Mouse (Mus musculus): Measurements from ENCODE around the gene Slc12a5.
A peak's percentile ranks its signal among the peaks of the same experiment; 100 is the strongest.

Slc12a5 gene

GRCm38 (mm10) chr2:164979749-164980148, 19.1 kb downstream of the Slc12a5 start:
- DNase-seq (ENCODE audit: low spot score in 2 of 2): no peak

- no peak for DNase-seq (ENCODE audit: low spot score in 2 of 2)
Observed at GRCm38 (mm10) chr2:164985962-164986361, 25.4 kb downstream of the Slc12a5 start.

GRCm38 (mm10) chr2:164986371-164987027, 25.9 kb downstream of the Slc12a5 start:
- no peak for DNase-seq (ENCODE audit: low spot score in 2 of 2)

GRCm38 (mm10) chr2:164988777-164989176, 28.2 kb downstream of the Slc12a5 start:
- no peak for DNase-seq (ENCODE audit: low spot score in 2 of 2)

- DNase-seq (ENCODE audit: low spot score in 2 of 2): no peak
Observed at GRCm38 (mm10) chr2:164991111-164991510, 30.5 kb downstream of the Slc12a5 start.

GRCm38 (mm10) chr2:164991808-164992207, 31.2 kb downstream of the Slc12a5 start:
- no peak for DNase-seq (ENCODE audit: low spot score in 2 of 2)

GRCm38 (mm10) chr2:164994156-164994555, 33.6 kb downstream of the Slc12a5 start:
- DNase-seq (ENCODE audit: low spot score in 2 of 2): no peak

- peak; percentile 64 to 73 for DNase-seq (ENCODE audit: low spot score in 2 of 2)
Observed at GRCm38 (mm10) chr2:164994659-164995428, 34.2 kb downstream of the Slc12a5 start.

- DNase-seq (ENCODE audit: low spot score in 2 of 2): no peak
Observed at GRCm38 (mm10) chr2:164995976-164996375, 35.4 kb downstream of the Slc12a5 start.

GRCm38 (mm10) chr2:164996848-164997720, 36.5 kb downstream of the Slc12a5 start:
- no peak for DNase-seq (ENCODE audit: low spot score in 2 of 2)

- DNase-seq (ENCODE audit: low spot score in 2 of 2): no peak
Observed at GRCm38 (mm10) chr2:164997721-164998428, 37.3 kb downstream of the Slc12a5 start.

- no peak for DNase-seq (ENCODE audit: low spot score in 2 of 2)
Observed at GRCm38 (mm10) chr2:165001958-165002357, 41.4 kb downstream of the Slc12a5 start.

GRCm38 (mm10) chr2:165003108-165003507, 42.5 kb downstream of the Slc12a5 start:
- no peak for DNase-seq (ENCODE audit: low spot score in 2 of 2)

GRCm38 (mm10) chr2:165004237-165004636, 43.6 kb downstream of the Slc12a5 start:
- DNase-seq (ENCODE audit: low spot score in 2 of 2): no peak

- no peak for DNase-seq (ENCODE audit: low spot score in 2 of 2)
Observed at GRCm38 (mm10) chr2:165006813-165007212, 46.2 kb downstream of the Slc12a5 start.

- no peak for DNase-seq (ENCODE audit: low spot score in 2 of 2)
Observed at GRCm38 (mm10) chr2:165007986-165008385, 47.4 kb downstream of the Slc12a5 start.

GRCm38 (mm10) chr2:165009161-165009560, 48.6 kb downstream of the Slc12a5 start:
- DNase-seq (ENCODE audit: low spot score in 2 of 2): no peak

GRCm38 (mm10) chr2:165009581-165009980, 49.0 kb downstream of the Slc12a5 start:
- no peak for DNase-seq (ENCODE audit: low spot score in 2 of 2)

GRCm38 (mm10) chr2:165010351-165010750, 49.7 kb downstream of the Slc12a5 start:
- no peak for DNase-seq (ENCODE audit: low spot score in 2 of 2)

- no peak for DNase-seq (ENCODE audit: low spot score in 2 of 2)
Observed at GRCm38 (mm10) chr2:165014935-165015334, 54.3 kb downstream of the Slc12a5 start.

- no peak for DNase-seq (ENCODE audit: low spot score in 2 of 2)
Observed at GRCm38 (mm10) chr2:165020490-165020889, 59.9 kb downstream of the Slc12a5 start.

- no peak for DNase-seq (ENCODE audit: low spot score in 2 of 2)
Observed at GRCm38 (mm10) chr2:165027163-165027562, 66.6 kb downstream of the Slc12a5 start.
